Mouse (Mus musculus) stomach, postnatal 0 days (tissue): ENCODE results near the gene Efr3b.

ENCODE experiments used
- CTCF ChIP-seq: IDR thresholded peaks from 2 replicates; pipeline ENCODE4 v1.5.1; 2016; ENCODE audit warnings: antibody characterized with exemption, low read depth, mild to moderate bottlenecking, moderate library complexity
- EP300 ChIP-seq: optimal IDR thresholded peaks from 2 replicates; pipeline ENCODE3; 2016; ENCODE audit warnings: antibody characterized with exemption

DNA sequence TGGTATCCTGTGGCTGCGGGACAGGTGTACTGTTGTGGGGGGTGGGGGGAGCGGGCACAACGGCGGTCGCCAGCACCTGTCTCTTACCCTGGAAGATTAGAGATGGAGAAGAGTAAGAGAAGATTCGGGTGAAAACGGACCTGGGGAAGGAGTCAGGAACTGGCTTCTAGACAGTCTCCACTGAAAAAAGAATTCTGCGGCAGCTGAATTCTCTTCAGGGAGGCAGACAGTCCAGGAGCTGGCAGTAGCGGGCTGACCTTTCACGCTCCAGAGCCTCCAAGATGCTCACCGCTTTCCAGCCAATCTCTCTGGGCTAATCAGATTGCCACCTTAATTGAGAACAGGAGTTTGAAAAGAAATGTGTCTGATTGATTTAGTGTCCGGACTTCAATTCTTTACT is 30.0 kb downstream of the Efr3b start:
- TF ChIP-seq CTCF = no peak
- no peak for TF ChIP-seq EP300
